Mouse (Mus musculus) ZHBTc4 (cell line): ENCODE data around the gene Dmac2.
"Not testable (repeated sequence)": the region's sequence is repeated elsewhere in the genome, so short reads cannot be mapped to it uniquely, and the experiment has no call there.

Experiments
- DNase-seq: peaks from one replicate; pipeline ENCODE4 v3.0.0-alpha.2; 2011; ENCODE audit warnings: low read depth, low spot score

Dmac2 gene

GRCm38 (mm10) chr7:25618865-25619721 lies at the start of gene Dmac2:
TSS of gene Dmac2 (plus strand) at chr7:25619414.
- peak; percentile 99 for DNase-seq

- DNase-seq: not testable (repeated sequence)
Measured at GRCm38 (mm10) chr7:25573806-25574205, 45.4 kb upstream of the Dmac2 start.

GRCm38 (mm10) chr7:25575105-25575504 lies 44.1 kb upstream of the Dmac2 start:
- no peak for DNase-seq

GRCm38 (mm10) chr7:25575870-25576269 lies 43.3 kb upstream of the Dmac2 start:
- DNase-seq: no peak

- not testable (repeated sequence) for DNase-seq
Measured at GRCm38 (mm10) chr7:25576308-25576707, 42.9 kb upstream of the Dmac2 start.

- not testable (repeated sequence) for DNase-seq
Measured at GRCm38 (mm10) chr7:25576793-25577437, 42.3 kb upstream of the Dmac2 start.

GRCm38 (mm10) chr7:25579441-25579840 lies 39.8 kb upstream of the Dmac2 start:
- DNase-seq: no peak

GRCm38 (mm10) chr7:25582301-25582810 lies 36.9 kb upstream of the Dmac2 start:
- DNase-seq: peak; percentile 71

GRCm38 (mm10) chr7:25584651-25585050 lies 34.6 kb upstream of the Dmac2 start:
- DNase-seq: no peak

- DNase-seq: no peak
Measured at GRCm38 (mm10) chr7:25585351-25586204, 33.6 kb upstream of the Dmac2 start.

- no peak for DNase-seq
Measured at GRCm38 (mm10) chr7:25591226-25591625, 28.0 kb upstream of the Dmac2 start.

- no peak for DNase-seq
Measured at GRCm38 (mm10) chr7:25593859-25594258, 25.4 kb upstream of the Dmac2 start.

GRCm38 (mm10) chr7:25599663-25600062 lies 19.6 kb upstream of the Dmac2 start:
- DNase-seq: peak; percentile 88

GRCm38 (mm10) chr7:25600666-25601065 lies 18.5 kb upstream of the Dmac2 start:
- peak; percentile 45 for DNase-seq

GRCm38 (mm10) chr7:25601346-25601745 lies 17.9 kb upstream of the Dmac2 start:
- DNase-seq: peak; percentile 74

GRCm38 (mm10) chr7:25606625-25607063 lies 12.6 kb upstream of the Dmac2 start:
- DNase-seq: no peak

GRCm38 (mm10) chr7:25607196-25607595 lies 12.0 kb upstream of the Dmac2 start:
- no peak for DNase-seq

- DNase-seq: no peak
Measured at GRCm38 (mm10) chr7:25610056-25610455, 9.2 kb upstream of the Dmac2 start.

- no peak for DNase-seq
Measured at GRCm38 (mm10) chr7:25611501-25611900, 7.7 kb upstream of the Dmac2 start.

- peak; percentile 28 for DNase-seq
Measured at GRCm38 (mm10) chr7:25614086-25614485, 5.1 kb upstream of the Dmac2 start.

- no peak for DNase-seq
Measured at GRCm38 (mm10) chr7:25614831-25615705, 4.1 kb upstream of the Dmac2 start.
